Mouse (Mus musculus) cerebellum, adult 2 months (tissue): ENCODE data around the gene Rbl1.

ENCODE experiments used
- CTCF ChIP-seq: fragments of 200-500 bp; IDR thresholded peaks from 2 replicates; pipeline ENCODE4 v1.5.1; 2011; ENCODE audit warnings: low read depth, mild to moderate bottlenecking, control low read depth, low read length, moderate library complexity, borderline replicate concordance; ENCODE audit not compliant: insufficient read depth
- POLR2A ChIP-seq: fragments of 200-500 bp; IDR thresholded peaks from 2 replicates; pipeline ENCODE4 v1.6.1; 2011; ENCODE audit warnings: low read length, control low read depth, borderline replicate concordance; ENCODE audit not compliant: insufficient read depth

- TF ChIP-seq CTCF: no peak
- no peak for TF ChIP-seq POLR2A
These were observed 66.2 kb downstream of the Rbl1 start for GRCm38 (mm10) chr2:157137959-157138731.
